9 mouse cellular contexts compared by ENCODE assay signal in the genomic region with DNA sequence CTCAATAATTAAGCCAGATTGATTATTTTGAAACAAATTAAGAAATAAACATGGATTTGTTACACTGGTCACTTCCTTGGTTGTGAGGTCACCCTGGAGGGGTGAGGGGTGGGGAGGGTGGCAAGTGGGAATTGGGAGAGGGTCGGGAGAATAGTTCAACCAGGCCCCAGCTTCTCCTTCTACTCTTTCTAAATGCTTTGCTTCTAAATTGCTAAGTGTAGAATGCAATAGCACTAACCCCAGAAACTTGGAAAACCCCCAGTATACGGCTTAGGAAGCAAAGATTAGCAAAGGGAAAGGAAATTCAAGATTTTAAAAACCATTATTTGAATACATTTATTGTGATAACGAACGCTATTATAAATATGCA. TPM values are rescaled to one million over a fixed set of nuclear protein-coding genes. Genes with fewer than 3 reads are reported as not detected.
DNase-seq lines count a peak whose midpoint lies in the region; ATAC-seq and TF ChIP-seq lines count a peak whose summit lies in the region.
"Had no signal": no experiment of that assay in that cellular context is flagged by ENCODE, and none has a peak within 500 bp of the region (broad histone marks: within the 10 kb centered on the region; RNA-seq: fewer than 3 reads in every experiment).

No protein-coding gene starts in this region.

- ATAC-seq in kidney, postnatal 0 days (replicated peaks; ENCODE audit: low FRiP score, low read depth): no peak
- ATAC-seq in heart, postnatal 0 days (ENCODE audit: insufficient read depth, low read depth): no peak
- no peak for ATAC-seq in midbrain, embryonic 14.5 days (ENCODE audit: low FRiP score, low TSS enrichment)
- no peak for ATAC-seq in activated CD4-positive, CD25-positive, alpha-beta regulatory T cell, adult 4 months
- no peak for ATAC-seq in megakaryocyte-erythroid progenitor cell, adult 5-6 weeks (replicated peaks; ENCODE audit: low FRiP score, low TSS enrichment, poor library complexity, severe bottlenecking)

- no peak for DNase-seq in kidney, postnatal 0 days (ENCODE audit: low spot score)
- no peak for DNase-seq in kidney, adult 11 months
- no peak for DNase-seq in heart, postnatal 0 days (ENCODE audit: low spot score)
- DNase-seq in midbrain, embryonic 14.5 days: no peak
- no peak for DNase-seq in left cerebral cortex, postnatal 10 days (ENCODE audit: extremely low spot score in 1 of 2, low spot score in 2 of 2)
- DNase-seq: right cerebral cortex, adult 18-20 months had no signal

- H3K9me3 ChIP-seq in kidney, postnatal 0 days (replicated peaks; ENCODE audit: low read length): no peaks in the 10 kb centered on the region
- no peaks in the 10 kb centered on the region for H3K9me3 ChIP-seq in heart, postnatal 0 days (replicated peaks; ENCODE audit: control insufficient read depth, low read length)
- no peaks in the 10 kb centered on the region for H3K9me3 ChIP-seq in midbrain, embryonic 14.5 days (ENCODE audit: control insufficient read depth, low read length)

- TF ChIP-seq POLR2A in cortical plate, adult 2 months (IDR thresholded peaks at IDR 0.05; ENCODE audit: extremely low read depth, insufficient read depth, low read length): no peak

- TF ChIP-seq CTCF in kidney, postnatal 0 days (IDR thresholded peaks at IDR 0.05; ENCODE audit: low read depth): no peak
- no peak for TF ChIP-seq CTCF in cortical plate, adult 2 months (IDR thresholded peaks at IDR 0.05; ENCODE audit: extremely low read depth, insufficient read depth, low read length)
- TF ChIP-seq CTCF in heart, postnatal 0 days (IDR thresholded peaks at IDR 0.05; ENCODE audit: low read depth): no peak

- 0 out of 2 replicates have a peak overlapping the region, but pooled peaks have one; percentile 32 for H3K9ac ChIP-seq in kidney, postnatal 0 days (ENCODE audit: low read depth, low read length)
- H3K9ac ChIP-seq in heart, postnatal 0 days (replicated peaks; ENCODE audit: low read depth, low read length): peak overlapping the region; percentile 28; the same call in 1 of the 2 replicates
- H3K9ac ChIP-seq in midbrain, embryonic 14.5 days (replicated peaks; ENCODE audit: low read length): peak overlapping the region; percentile 7; the same call in 1 of the 2 replicates

- WGBS in kidney, postnatal 0 days: 69% methylated on average over 4 of the region's 4 CpGs
- 57% methylated on average over 4 of the region's 4 CpGs for WGBS in heart, postnatal 0 days
- WGBS in midbrain, embryonic 14.5 days: 74% methylated on average over 4 of the region's 4 CpGs

- H3K4me3 ChIP-seq in kidney, postnatal 0 days (replicated peaks; ENCODE audit: low read depth, low read length): peak overlapping the region; percentile 94
- H3K4me3 ChIP-seq in cortical plate, adult 2 months (ENCODE audit: insufficient read depth, low read length): peak overlapping the region; percentile 28; the same call in 1 of the 2 replicates
- peak overlapping the region; percentile 76 for H3K4me3 ChIP-seq in heart, postnatal 0 days (ENCODE audit: low read depth, low read length)
- peak overlapping the region; percentile 70; the same call in 1 of the 2 replicates for H3K4me3 ChIP-seq in midbrain, embryonic 14.5 days (replicated peaks; ENCODE audit: low read depth, low read length)

- intact Hi-C loops in left cerebral cortex, postnatal 10 days (cut with DNase I): no loop called here

- H3K27me3 ChIP-seq in kidney, postnatal 0 days (ENCODE audit: insufficient read depth, low read length): no peaks in the 10 kb centered on the region
- H3K27me3 ChIP-seq in heart, postnatal 0 days (ENCODE audit: control insufficient read depth, insufficient read depth, low read length): no peaks in the 10 kb centered on the region
- no peaks in the 10 kb centered on the region for H3K27me3 ChIP-seq in midbrain, embryonic 14.5 days (ENCODE audit: control insufficient read depth, insufficient read depth, low read length)

- H3K4me2 ChIP-seq in kidney, postnatal 0 days (ENCODE audit: low read length): peak overlapping the region; percentile 91
- H3K4me2 ChIP-seq in heart, postnatal 0 days (ENCODE audit: low read depth, low read length): peak overlapping the region; percentile 79
- peak overlapping the region; percentile 97 for H3K4me2 ChIP-seq in midbrain, embryonic 14.5 days (ENCODE audit: low read length)

- H3K36me3 ChIP-seq in kidney, postnatal 0 days (ENCODE audit: insufficient read depth, low read length): no peaks in the 10 kb centered on the region
- no peaks in the 10 kb centered on the region for H3K36me3 ChIP-seq in heart, postnatal 0 days (replicated peaks; ENCODE audit: control insufficient read depth, insufficient read depth, low read length)
- H3K36me3 ChIP-seq in midbrain, embryonic 14.5 days (ENCODE audit: control insufficient read depth, insufficient read depth, low read length): no peaks in the 10 kb centered on the region

- no peak for TF ChIP-seq EP300 in heart, postnatal 0 days (IDR thresholded peaks at IDR 0.05; ENCODE audit: low read depth)

- no peak overlapping the region for H3K27ac ChIP-seq in kidney, postnatal 0 days
- no peak overlapping the region for H3K27ac ChIP-seq in cortical plate, adult 2 months (ENCODE audit: insufficient read depth, low read length)
- no peak overlapping the region for H3K27ac ChIP-seq in heart, postnatal 0 days (ENCODE audit: low read depth)
- H3K27ac ChIP-seq in midbrain, embryonic 14.5 days (replicated peaks; ENCODE audit: low read depth, low read length): no peak overlapping the region

- peaks cover 8% of the 10 kb centered on the region for H3K4me1 ChIP-seq in kidney, postnatal 0 days (replicated peaks; ENCODE audit: insufficient read depth, low read length)
- H3K4me1 ChIP-seq in cortical plate, adult 2 months (ENCODE audit: control insufficient read depth, insufficient read depth, low read length): no peaks in the 10 kb centered on the region; the same call in 1 of the 2 replicates
- peaks cover 10% of the 10 kb centered on the region; the same call in 1 of the 2 replicates for H3K4me1 ChIP-seq in heart, postnatal 0 days (ENCODE audit: control insufficient read depth, insufficient read depth)
- peaks cover 22% of the 10 kb centered on the region for H3K4me1 ChIP-seq in midbrain, embryonic 14.5 days (ENCODE audit: control insufficient read depth, insufficient read depth, low read length)

RNA-seq across cellular contexts. Expression of a gene that starts 3.3 kb away (rescaled TPM):
- polyA plus RNA-seq in kidney, postnatal 0 days (2015; fragmentation: Nextera tagmentation; extraction: Ambion mirVana): 55.1 and 60.1 TPM in 2 replicates
- 32.5 and 41.5 TPM in 2 replicates for polyA plus RNA-seq in cortical plate, adult 2 months (2012; rRNA removed)
- total RNA-seq in heart, postnatal 0 days (2014; rRNA removed; ENCODE audit: low replicate concordance): 82.6 and 111 TPM in 2 replicates
- polyA plus RNA-seq in heart, postnatal 0 days (2015; fragmentation: Nextera tagmentation; extraction: Ambion mirVana): 49.5 and 74.1 TPM in 2 replicates
- polyA plus RNA-seq in midbrain, embryonic 14.5 days (2014; fragmentation: Nextera tagmentation; extraction: Ambion mirVana): 23.5 and 29.8 TPM in 2 replicates
- total RNA-seq in left cerebral cortex, postnatal 10 days (2021): 10 to 100 TPM; 38.0 to 39.8 TPM
- 10 to 100 TPM in 1 of 2 experiments, 1 to 10 TPM in 1; 7.2 to 16.4 TPM for polyA plus RNA-seq in activated CD4-positive, CD25-positive, alpha-beta regulatory T cell, adult 4 months (2017; shearing (Covaris generic))
- 14.9 and 15.6 TPM in 2 replicates for total RNA-seq in megakaryocyte-erythroid progenitor cell, adult 5-6 weeks (2014; fragmentation: Nextera tagmentation)
- total RNA-seq in megakaryocyte-erythroid progenitor cell, adult 5-6 weeks (2017): 167 and 256 TPM in 2 replicates

Comparison
In these comparisons a context has a peak if more than half of its experiments do, and no peak if none do; other contexts are left out.
1. H3K4me3 ChIP-seq: peak in every context shown above with its lines; median percentile 94 in kidney, postnatal 0 days; 76 in heart, postnatal 0 days; 70 in midbrain, embryonic 14.5 days; 28 in cortical plate, adult 2 months.